In the genomic region with DNA sequence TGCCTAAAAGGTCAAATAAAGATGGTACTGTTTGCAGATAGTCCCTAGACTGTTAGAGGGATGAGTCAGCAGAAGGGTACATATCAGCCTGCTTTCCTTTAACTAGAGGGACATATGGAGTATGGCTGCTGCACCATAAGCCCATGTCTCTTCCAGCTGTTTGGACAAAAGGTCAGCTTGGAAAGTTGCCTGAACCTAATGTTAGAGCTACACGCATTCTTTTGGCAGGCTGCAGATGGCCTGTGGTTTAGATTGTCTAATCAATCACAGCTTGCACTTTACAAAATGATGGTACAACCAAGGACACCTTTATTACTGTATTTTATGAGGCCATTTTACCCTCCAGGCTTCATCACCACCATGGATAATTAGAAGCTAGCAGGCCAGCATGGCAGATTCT, we compare ENCODE assay signal across 21 mouse cellular contexts.
DNase-seq lines count a peak whose midpoint lies in the region; ATAC-seq and TF ChIP-seq lines count a peak whose summit lies in the region.
"Had no signal": no experiment of that assay in that cellular context is flagged by ENCODE, and none has a peak within 500 bp of the region (broad histone marks: within the 10 kb centered on the region; RNA-seq: fewer than 3 reads in every experiment).

No protein-coding gene starts in this region.

- no peak overlapping the region for H3K4me3 ChIP-seq in kidney, embryonic 15.5 days (replicated peaks)
- no peak overlapping the region for H3K4me3 ChIP-seq in lung, postnatal 0 days (ENCODE audit: low read depth, low read length)
- no peak overlapping the region for H3K4me3 ChIP-seq in neural tube, embryonic 14.5 days (ENCODE audit: low read depth, low read length)
- H3K4me3 ChIP-seq: erythroblast, embryonic 14.5 days; heart, embryonic 13.5 days; liver, embryonic 12.5 days; lung, embryonic 15.5 days had no signal

- H3K36me3 ChIP-seq in kidney, embryonic 15.5 days = no peaks in the 10 kb centered on the region
- H3K36me3 ChIP-seq in lung, postnatal 0 days (ENCODE audit: insufficient read depth, low read length) = no peaks in the 10 kb centered on the region
- H3K36me3 ChIP-seq in neural tube, embryonic 14.5 days (ENCODE audit: control insufficient read depth, insufficient read depth, low read length) = no peaks in the 10 kb centered on the region
- H3K36me3 ChIP-seq: heart, embryonic 13.5 days; liver, embryonic 12.5 days; lung, embryonic 15.5 days had no signal

- no peaks in the 10 kb centered on the region for H3K4me1 ChIP-seq in kidney, embryonic 15.5 days
- no peaks in the 10 kb centered on the region for H3K4me1 ChIP-seq in lung, postnatal 0 days (ENCODE audit: insufficient read depth, low read depth, low read length)
- H3K4me1 ChIP-seq in neural tube, embryonic 14.5 days (ENCODE audit: control insufficient read depth, insufficient read depth, low read length) = no peaks in the 10 kb centered on the region
- H3K4me1 ChIP-seq: heart, embryonic 13.5 days; liver, embryonic 12.5 days; lung, embryonic 15.5 days had no signal

- TF ChIP-seq EP300 in lung, postnatal 0 days (IDR thresholded peaks at IDR 0.05) = no peak

- no peaks in the 10 kb centered on the region for H3K9me3 ChIP-seq in kidney, embryonic 15.5 days (replicated peaks)
- H3K9me3 ChIP-seq in lung, postnatal 0 days (ENCODE audit: low read length) = no peaks in the 10 kb centered on the region
- H3K9me3 ChIP-seq in neural tube, embryonic 14.5 days (ENCODE audit: control insufficient read depth, low read length) = no peaks in the 10 kb centered on the region
- H3K9me3 ChIP-seq: heart, embryonic 13.5 days; liver, embryonic 12.5 days; lung, embryonic 15.5 days had no signal

- peak; percentile 3 to 13 for DNase-seq in cerebellum, postnatal 14 days
- no peak for DNase-seq in kidney, postnatal 25 days
- peak; percentile 22 for DNase-seq in lung, postnatal 0 days (ENCODE audit: low spot score)
- DNase-seq in lung, postnatal 4 days = no peak
- no peak for DNase-seq in heart, adult 18-20 months
- DNase-seq: adrenal gland, postnatal 14 days; cerebellum, adult 2 months; heart, postnatal 4 days; layer of hippocampus, postnatal 36 days; retina, postnatal 1 day; right cerebral cortex, postnatal 4 days; thymus, adult 18-20 months had no signal

- no peak overlapping the region for H3K27ac ChIP-seq in kidney, embryonic 15.5 days
- no peak overlapping the region for H3K27ac ChIP-seq in lung, postnatal 0 days (ENCODE audit: low read length)
- no peak overlapping the region for H3K27ac ChIP-seq in neural tube, embryonic 14.5 days (ENCODE audit: low read depth, low read length)
- H3K27ac ChIP-seq: heart, embryonic 13.5 days; liver, embryonic 12.5 days; lung, embryonic 15.5 days had no signal

- ATAC-seq in cerebellum, adult (ENCODE audit: insufficient number of reproducible peaks, low FRiP score, low TSS enrichment) = no peak
- ATAC-seq in kidney, embryonic 15.5 days (replicated peaks; ENCODE audit: low FRiP score) = peak; percentile 52
- no peak for ATAC-seq in lung, postnatal 0 days
- ATAC-seq in neural tube, embryonic 14.5 days (ENCODE audit: low read depth) = peak; percentile 84
- ATAC-seq: forebrain, embryonic 16.5 days; intestine, postnatal 0 days; liver, embryonic 12.5 days had no signal

- no peak for TF ChIP-seq CTCF in lung, postnatal 0 days (IDR thresholded peaks at IDR 0.05)

- 31% methylated on average over 1 of the region's 1 CpGs for WGBS in kidney, embryonic 15.5 days
- WGBS in lung, postnatal 0 days = 56% methylated on average over 1 of the region's 1 CpGs
- 12% methylated on average over 1 of the region's 1 CpGs for WGBS in neural tube, embryonic 14.5 days

- H3K9ac ChIP-seq in kidney, embryonic 15.5 days = no peak overlapping the region
- H3K9ac ChIP-seq in lung, postnatal 0 days (replicated peaks; ENCODE audit: low read depth) = no peak overlapping the region
- H3K9ac ChIP-seq in neural tube, embryonic 14.5 days (replicated peaks; ENCODE audit: low read depth, low read length) = no peak overlapping the region
- H3K9ac ChIP-seq: heart, embryonic 13.5 days; liver, embryonic 12.5 days; lung, embryonic 15.5 days had no signal

- no peaks in the 10 kb centered on the region for H3K27me3 ChIP-seq in kidney, embryonic 15.5 days
- no peaks in the 10 kb centered on the region for H3K27me3 ChIP-seq in lung, postnatal 0 days (replicated peaks; ENCODE audit: insufficient read depth, low read length)
- H3K27me3 ChIP-seq in neural tube, embryonic 14.5 days (ENCODE audit: control insufficient read depth, insufficient read depth, low read length) = no peaks in the 10 kb centered on the region
- H3K27me3 ChIP-seq: heart, embryonic 13.5 days; liver, embryonic 12.5 days; lung, embryonic 15.5 days had no signal

- H3K4me2 ChIP-seq in kidney, embryonic 15.5 days = no peak overlapping the region
- no peak overlapping the region for H3K4me2 ChIP-seq in lung, postnatal 0 days (replicated peaks; ENCODE audit: low read depth, low read length)
- no peak overlapping the region for H3K4me2 ChIP-seq in neural tube, embryonic 14.5 days (ENCODE audit: low read depth, low read length)
- H3K4me2 ChIP-seq: heart, embryonic 13.5 days; liver, embryonic 12.5 days; lung, embryonic 15.5 days had no signal

Comparison
In these comparisons a context has a peak if more than half of its experiments do, and no peak if none do; other contexts are left out.
1. DNase-seq: peak in cerebellum, postnatal 14 days (2 of 2) and lung, postnatal 0 days (single experiment); none in kidney, postnatal 25 days (0 of 2), lung, postnatal 4 days (0 of 2) and heart, adult 18-20 months (0 of 2).
2. ATAC-seq: peak in kidney, embryonic 15.5 days (single experiment) and neural tube, embryonic 14.5 days (single experiment); none in cerebellum, adult (single experiment) and lung, postnatal 0 days (single experiment).